8 mouse cellular contexts compared by ENCODE assay signal in genomic region chr13:67728106-67728505, GRCm38 (mm10). TPM values are rescaled to one million over a fixed set of nuclear protein-coding genes. Genes with fewer than 3 reads are reported as not detected.
A peak's percentile ranks its signal among the peaks of the same experiment; 100 is the strongest.
DNase-seq lines count a peak whose midpoint lies in the region; ATAC-seq and TF ChIP-seq lines count a peak whose summit lies in the region.

No protein-coding gene starts in this region.

- peak overlapping the region; percentile 55 for H3K4me2 ChIP-seq in neural tube, embryonic 11.5 days (ENCODE audit: low read depth)
- peak overlapping the region; percentile 66 for H3K4me2 ChIP-seq in liver, embryonic 12.5 days
- peak overlapping the region; percentile 60 for H3K4me2 ChIP-seq in stomach, postnatal 0 days (replicated peaks; ENCODE audit: low read depth)

- WGBS in neural tube, embryonic 11.5 days, result 78% methylated on average over 1 of the region's 1 CpGs
- 56% methylated on average over 1 of the region's 1 CpGs for WGBS in liver, embryonic 12.5 days (ENCODE audit: insufficient replicate concordance)
- WGBS in stomach, postnatal 0 days, result 73% methylated on average over 1 of the region's 1 CpGs

- H3K27me3 ChIP-seq in neural tube, embryonic 11.5 days (ENCODE audit: control insufficient read depth, insufficient read depth, low read length), result no peaks in the 10 kb centered on the region
- H3K27me3 ChIP-seq in liver, embryonic 12.5 days (replicated peaks), result no peaks in the 10 kb centered on the region
- no peaks in the 10 kb centered on the region for H3K27me3 ChIP-seq in stomach, postnatal 0 days (ENCODE audit: control insufficient read depth, insufficient read depth, low read length)

- no peak for ATAC-seq in neural tube, embryonic 11.5 days (ENCODE audit: insufficient read depth, low FRiP score, low TSS enrichment)
- ATAC-seq in liver, embryonic 12.5 days, result no peak
- no peak for ATAC-seq in stomach, postnatal 0 days (ENCODE audit: low FRiP score, low TSS enrichment)

- no peaks in the 10 kb centered on the region for H3K9me3 ChIP-seq in neural tube, embryonic 11.5 days (ENCODE audit: control insufficient read depth, low read length)
- H3K9me3 ChIP-seq in liver, embryonic 12.5 days (replicated peaks), result no peaks in the 10 kb centered on the region
- no peaks in the 10 kb centered on the region for H3K9me3 ChIP-seq in stomach, postnatal 0 days (ENCODE audit: control insufficient read depth, low read length)

- TF ChIP-seq EP300 in stomach, postnatal 0 days (optimal IDR thresholded peaks at IDR 0.05), result no peak

- peak overlapping the region; percentile 86 for H3K27ac ChIP-seq in gastrocnemius, adult 2 months
- no peak overlapping the region for H3K27ac ChIP-seq in neural tube, embryonic 11.5 days (ENCODE audit: low read depth, low read length)
- no peak overlapping the region for H3K27ac ChIP-seq in liver, embryonic 12.5 days
- no peak overlapping the region for H3K27ac ChIP-seq in stomach, postnatal 0 days (replicated peaks)

- H3K4me3 ChIP-seq in gastrocnemius, adult 2 months, result peak overlapping the region; percentile 81
- peak overlapping the region; percentile 46 for H3K4me3 ChIP-seq in neural tube, embryonic 11.5 days (ENCODE audit: low read depth, low read length)
- peak overlapping the region; percentile 54 for H3K4me3 ChIP-seq in liver, embryonic 12.5 days
- H3K4me3 ChIP-seq in stomach, postnatal 0 days (ENCODE audit: low read depth, low read length), result peak overlapping the region; percentile 60

- intact Hi-C loops in gastrocnemius, adult 2 months (cut with DNase I), result loop anchor here (10.0 kb wide), 2 partner anchors 87 to 203 kb away; partner anchors contain the start of genes Gm26965, Zfp273 and Zfp87
- intact Hi-C loops in gastrocnemius, postnatal 14 days (cut with DNase I; ENCODE audit: low total_unique reads), result no loop called here

- no peaks in the 10 kb centered on the region for H3K36me3 ChIP-seq in neural tube, embryonic 11.5 days (ENCODE audit: control insufficient read depth, insufficient read depth, low read length)
- H3K36me3 ChIP-seq in liver, embryonic 12.5 days, result no peaks in the 10 kb centered on the region
- H3K36me3 ChIP-seq in stomach, postnatal 0 days (ENCODE audit: control insufficient read depth, insufficient read depth, low read length), result no peaks in the 10 kb centered on the region

- H3K9ac ChIP-seq in neural tube, embryonic 11.5 days (ENCODE audit: low read length), result no peak overlapping the region
- no peak overlapping the region for H3K9ac ChIP-seq in liver, embryonic 12.5 days
- H3K9ac ChIP-seq in stomach, postnatal 0 days (ENCODE audit: low read length), result peak overlapping the region; percentile 71; the same call in 1 of the 2 replicates

- no peak for TF ChIP-seq CTCF in gastrocnemius, adult 2 months (IDR thresholded peaks at IDR 0.05)
- TF ChIP-seq CTCF in stomach, postnatal 0 days (IDR thresholded peaks at IDR 0.05; ENCODE audit: low read depth), result no peak

- H3K4me1 ChIP-seq in neural tube, embryonic 11.5 days (ENCODE audit: control insufficient read depth, insufficient read depth, low read length), result 0 out of 2 replicates have a peak, but pooled peaks cover 2% of the 10 kb centered on the region
- H3K4me1 ChIP-seq in liver, embryonic 12.5 days, result peaks cover 11% of the 10 kb centered on the region
- no peaks in the 10 kb centered on the region for H3K4me1 ChIP-seq in stomach, postnatal 0 days (replicated peaks; ENCODE audit: control insufficient read depth, insufficient read depth)

- no peak for DNase-seq in gastrocnemius, adult 2 months
- DNase-seq in gastrocnemius, postnatal 14 days, result no peak
- DNase-seq in neural tube, embryonic 11.5 days (ENCODE audit: low spot score), result no peak
- no peak for DNase-seq in neural tube, embryonic 10.5 days (ENCODE audit: extremely low spot score, low spot score)
- no peak for DNase-seq in stomach, postnatal 0 days (ENCODE audit: low spot score)
- no peak for DNase-seq in right cerebral cortex, postnatal 36 days (ENCODE audit: low spot score in 2 of 2)
- DNase-seq in spleen, adult 12 weeks (ENCODE audit: low spot score), result no peak

RNA-seq across cellular contexts. Expression of gene Zfp65, which starts 0.9 kb away (rescaled TPM):
- 1 to 10 TPM; 3.5 to 4.8 TPM for total RNA-seq in gastrocnemius, adult 2 months (2021)
- 1 to 10 TPM; 3.8 to 4.8 TPM for total RNA-seq in gastrocnemius, postnatal 14 days (2021)
- polyA plus RNA-seq in neural tube, embryonic 11.5 days (2014; fragmentation: Nextera tagmentation; extraction: Ambion mirVana), result 3.2 and 4.4 TPM in 2 replicates
- 3.0 and 3.1 TPM in 2 replicates for polyA plus RNA-seq in liver, embryonic 12.5 days (2016; fragmentation: Nextera tagmentation; extraction: Ambion mirVana)
- 2.0 and 2.1 TPM in 2 replicates for polyA plus RNA-seq in stomach, postnatal 0 days (2015; fragmentation: Nextera tagmentation; extraction: Ambion mirVana)

RNA-seq across cellular contexts. Expression of gene Zfp85, which starts 26.9 kb away (rescaled TPM):
- 1 to 10 TPM; 1.6 TPM for total RNA-seq in gastrocnemius, adult 2 months (2021)
- 1 to 10 TPM; 1.4 to 1.9 TPM for total RNA-seq in gastrocnemius, postnatal 14 days (2021)
- polyA plus RNA-seq in neural tube, embryonic 11.5 days (2014; fragmentation: Nextera tagmentation; extraction: Ambion mirVana), result 5.8 and 6.5 TPM in 2 replicates
- polyA plus RNA-seq in liver, embryonic 12.5 days (2016; fragmentation: Nextera tagmentation; extraction: Ambion mirVana), result 1.2 and 1.4 TPM in 2 replicates
- polyA plus RNA-seq in stomach, postnatal 0 days (2015; fragmentation: Nextera tagmentation; extraction: Ambion mirVana), result 2.1 and 2.2 TPM in 2 replicates

RNA-seq across cellular contexts. Expression of gene Zfp738, which starts 41.2 kb away (rescaled TPM):
- 1 to 10 TPM; 2.3 to 3.5 TPM for total RNA-seq in gastrocnemius, adult 2 months (2021)
- 1 to 10 TPM; 3.6 to 3.9 TPM for total RNA-seq in gastrocnemius, postnatal 14 days (2021)
- polyA plus RNA-seq in neural tube, embryonic 11.5 days (2014; fragmentation: Nextera tagmentation; extraction: Ambion mirVana), result 12.8 and 13.6 TPM in 2 replicates
- polyA plus RNA-seq in liver, embryonic 12.5 days (2016; fragmentation: Nextera tagmentation; extraction: Ambion mirVana), result 4.0 and 4.3 TPM in 2 replicates
- polyA plus RNA-seq in stomach, postnatal 0 days (2015; fragmentation: Nextera tagmentation; extraction: Ambion mirVana), result 3.8 and 4.0 TPM in 2 replicates

RNA-seq across cellular contexts. Expression of gene Zfp493, which starts 51.4 kb away (rescaled TPM):
- 1 to 10 TPM; 3.6 to 5.5 TPM for total RNA-seq in gastrocnemius, adult 2 months (2021)
- total RNA-seq in gastrocnemius, postnatal 14 days (2021), result 1 to 10 TPM; 1.5 to 2.1 TPM
- 2.9 and 3.4 TPM in 2 replicates for polyA plus RNA-seq in neural tube, embryonic 11.5 days (2014; fragmentation: Nextera tagmentation; extraction: Ambion mirVana)
- 1.4 and 1.8 TPM in 2 replicates for polyA plus RNA-seq in liver, embryonic 12.5 days (2016; fragmentation: Nextera tagmentation; extraction: Ambion mirVana)
- 0.62 and 0.74 TPM in 2 replicates for polyA plus RNA-seq in stomach, postnatal 0 days (2015; fragmentation: Nextera tagmentation; extraction: Ambion mirVana)
